Mouse (Mus musculus) ES-Bruce4 (cell line): ENCODE results near the gene Unc5c. TPM values are rescaled to one million over a fixed set of nuclear protein-coding genes. Genes with fewer than 3 reads are reported as not detected.

Experiments
- H3K27ac ChIP-seq: 2 replicates; pipeline ENCODE4 v1.5.1; 2012; ENCODE audit warnings: low read length, inconsistent platforms; ENCODE audit not compliant: insufficient read depth
- H3K27me3 ChIP-seq: 2 replicates; pipeline ENCODE4 v1.6.1; 2012; ENCODE audit warnings: mild to moderate bottlenecking, low read length, inconsistent platforms; ENCODE audit not compliant: control insufficient read depth, poor library complexity, insufficient read depth, severe bottlenecking
- H3K36me3 ChIP-seq: 2 replicates; pipeline ENCODE4 v1.6.1; 2012; ENCODE audit warnings: inconsistent platforms, mild to moderate bottlenecking, low read length, moderate library complexity; ENCODE audit not compliant: control insufficient read depth, poor library complexity, insufficient read depth, severe bottlenecking
- H3K4me1 ChIP-seq: one replicate; pipeline ENCODE4 v1.8.1; 2011; ENCODE audit warnings: low read length; ENCODE audit not compliant: control insufficient read depth, insufficient read depth
- H3K4me3 ChIP-seq: 2 replicates; pipeline ENCODE4 v1.5.1; 2011; ENCODE audit warnings: low read depth, mild to moderate bottlenecking, low read length
- H3K9ac ChIP-seq: 2 replicates; pipeline ENCODE4 v1.6.1; 2012; ENCODE audit warnings: low read depth, mild to moderate bottlenecking, inconsistent platforms; ENCODE audit not compliant: poor library complexity, severe bottlenecking
- H3K9me3 ChIP-seq: replicated peaks from 2 replicates; pipeline ENCODE4 v1.6.1; 2012; ENCODE audit warnings: mild to moderate bottlenecking, low read length, inconsistent platforms; ENCODE audit not compliant: control insufficient read depth, poor library complexity, insufficient read depth, severe bottlenecking
- CTCF ChIP-seq: IDR thresholded peaks from one replicate; pipeline ENCODE4 v1.8.1; 2011; ENCODE audit warnings: low read depth, low read length
- EP300 ChIP-seq: IDR thresholded peaks from 2 replicates; pipeline ENCODE4 v1.6.1; 2011; ENCODE audit warnings: low read depth, low read length; ENCODE audit not compliant: insufficient read depth
- POLR2A ChIP-seq: IDR thresholded peaks from one replicate; pipeline ENCODE4 v1.8.1; 2011; ENCODE audit warnings: low read length; ENCODE audit not compliant: insufficient read depth
- polyA plus RNA-seq: library from polyadenylated mRNA; stranded (reverse); fragments of >200 nt; gene quantifications from 2 replicates; pipeline ENCODE4 v1.2.4, GENCODE M21; 2011; ENCODE audit warnings: low read depth; ENCODE audit not compliant: missing spikeins, insufficient read depth, insufficient read length

The Unc5c gene
- polyA plus RNA-seq, 1 experiment = 1.0 TPM

DNA sequence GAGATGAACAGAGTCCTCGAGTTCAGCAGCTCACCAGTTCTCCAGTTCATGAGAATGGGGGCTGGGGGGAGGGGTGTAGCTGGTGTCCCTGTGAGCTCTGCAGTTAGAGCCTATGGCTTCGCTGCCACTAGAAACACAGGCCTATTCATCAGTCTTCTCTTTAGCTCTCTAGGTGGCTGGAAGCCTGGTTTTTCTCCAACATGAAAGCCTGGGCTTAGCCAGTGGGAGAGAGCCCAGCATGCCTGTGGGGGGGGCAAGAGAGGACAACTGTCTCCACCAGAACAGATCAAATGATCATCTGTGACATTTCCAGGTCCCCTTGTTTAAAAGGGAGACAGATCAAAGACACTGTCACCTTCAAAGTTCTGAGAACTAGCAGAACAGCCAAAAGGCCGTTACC lies 84.6 kb downstream of the Unc5c start:
- H3K27me3 ChIP-seq = no peaks in the 10 kb centered on the region
- no peak overlapping the region for H3K9ac ChIP-seq
- no peak overlapping the region for H3K4me3 ChIP-seq
- TF ChIP-seq POLR2A = no peak
- TF ChIP-seq CTCF = no peak
- TF ChIP-seq EP300 = no peak
- no peaks in the 10 kb centered on the region for H3K36me3 ChIP-seq
- H3K27ac ChIP-seq = no peak overlapping the region
- no peaks in the 10 kb centered on the region for H3K4me1 ChIP-seq
- H3K9me3 ChIP-seq = no peaks in the 10 kb centered on the region

DNA sequence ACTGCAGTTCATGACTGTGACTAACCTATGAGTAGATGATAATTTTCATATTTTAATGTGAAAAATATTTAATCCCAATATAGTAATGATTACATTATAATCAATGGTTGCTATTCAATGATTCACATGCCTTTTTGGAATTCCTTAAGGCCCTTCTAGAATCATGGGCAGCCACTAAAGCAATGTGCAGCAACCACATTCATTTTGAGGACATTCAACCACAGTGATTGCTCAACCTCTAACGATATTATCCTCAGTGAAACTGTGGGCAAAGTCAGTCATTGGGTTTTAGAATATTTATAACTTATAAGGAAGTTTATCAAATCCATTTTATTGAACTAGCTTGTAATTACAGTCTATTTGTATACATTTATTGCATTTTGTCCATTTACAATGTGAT lies 87.9 kb downstream of the Unc5c start:
- no peak overlapping the region for H3K9ac ChIP-seq
- no peak for TF ChIP-seq CTCF
- TF ChIP-seq POLR2A = no peak
- no peak for TF ChIP-seq EP300
- no peaks in the 10 kb centered on the region for H3K4me1 ChIP-seq
- H3K27me3 ChIP-seq = no peaks in the 10 kb centered on the region
- H3K27ac ChIP-seq = no peak overlapping the region
- no peaks in the 10 kb centered on the region for H3K9me3 ChIP-seq
- H3K36me3 ChIP-seq = no peaks in the 10 kb centered on the region
- no peak overlapping the region for H3K4me3 ChIP-seq

GRCm38 (mm10) chr3:141557072-141557471 lies 92.1 kb downstream of the Unc5c start:
- Histone ChIP-seq H3K9me3 (no peaks in the 10 kb centered on the region), H3K27ac (no peak overlapping the region), H3K4me3 (no peak overlapping the region), H3K4me1 (no peaks in the 10 kb centered on the region), H3K9ac (no peak overlapping the region), H3K27me3 (no peaks in the 10 kb centered on the region), H3K36me3 (no peaks in the 10 kb centered on the region)
- TF ChIP-seq CTCF (no peak), POLR2A (no peak), EP300 (no peak)

DNA sequence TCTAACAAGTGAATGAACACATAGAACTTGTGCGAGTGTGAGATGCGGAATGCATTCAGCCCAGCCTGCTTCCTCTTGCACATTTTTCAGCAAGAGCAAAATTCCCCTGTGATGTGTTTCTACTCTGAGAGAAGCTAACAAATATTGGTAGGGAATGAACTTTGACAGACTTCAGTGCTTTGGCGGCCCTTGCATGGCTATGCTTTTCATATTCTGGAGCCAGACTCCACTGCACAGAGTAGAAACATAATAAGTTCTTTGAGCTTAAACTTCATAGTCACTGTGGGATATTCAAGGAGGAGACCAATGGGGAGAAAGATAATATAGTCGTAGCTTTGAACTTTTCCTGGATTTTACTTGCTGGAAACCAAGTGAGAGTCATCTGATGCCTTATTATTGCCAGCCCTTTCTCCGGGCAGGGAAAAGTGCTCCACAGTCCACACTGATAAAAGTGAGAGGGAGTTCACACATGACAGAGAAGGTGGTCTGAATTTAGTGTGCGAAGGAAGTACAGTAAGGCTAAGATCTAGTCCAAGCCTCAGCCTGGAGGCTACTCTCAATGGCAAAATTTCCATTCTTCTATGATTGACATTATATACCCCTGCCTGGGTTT lies 110.2 kb downstream of the Unc5c start:
- no peaks in the 10 kb centered on the region for H3K9me3 ChIP-seq
- TF ChIP-seq POLR2A (no peak), EP300 (no peak), CTCF (no peak)
- H3K27ac ChIP-seq = no peak overlapping the region
- H3K27me3 ChIP-seq = no peaks in the 10 kb centered on the region
- no peaks in the 10 kb centered on the region for H3K36me3 ChIP-seq
- no peak overlapping the region for H3K4me3 ChIP-seq
- no peaks in the 10 kb centered on the region for H3K4me1 ChIP-seq
- H3K9ac ChIP-seq = no peak overlapping the region

GRCm38 (mm10) chr3:141577382-141577781 lies 112.4 kb downstream of the Unc5c start:
- Histone ChIP-seq H3K9me3 (no peaks in the 10 kb centered on the region), H3K27ac (no peak overlapping the region), H3K4me3 (no peak overlapping the region), H3K36me3 (no peaks in the 10 kb centered on the region), H3K27me3 (no peaks in the 10 kb centered on the region), H3K9ac (no peak overlapping the region), H3K4me1 (no peaks in the 10 kb centered on the region)
- no peak for TF ChIP-seq EP300

GRCm38 (mm10) chr3:141581190-141581891 lies 116.3 kb downstream of the Unc5c start:
- Histone ChIP-seq H3K4me3 (no peak overlapping the region), H3K27ac (no peak overlapping the region), H3K9ac (no peak overlapping the region), H3K9me3 (no peaks in the 10 kb centered on the region), H3K36me3 (no peaks in the 10 kb centered on the region), H3K27me3 (no peaks in the 10 kb centered on the region), H3K4me1 (no peaks in the 10 kb centered on the region)
- TF ChIP-seq EP300 (no peak), CTCF (no peak), POLR2A (no peak)
